Mouse (Mus musculus): ENCODE data around the gene Erbb4.

- TF ChIP-seq TAL1 (IDR thresholded peaks at IDR 0.05; ENCODE audit: low read length): no peak
- TF ChIP-seq GATA1 (IDR thresholded peaks at IDR 0.05; ENCODE audit: low read length): no peak
Measured at GRCm38 (mm10) chr1:68106543-68106860, 1001.4 kb downstream of the Erbb4 start.

Measured in erythroblast, embryonic 14.5 days (primary cell).